Mouse (Mus musculus) natural killer cell, adult 2 months (primary cell): Measurements from ENCODE around the gene Amz1.

Experiments used
- DNase-seq, 2 experiments: peaks; one replicate each; pipeline ENCODE4 v3.0.0; 2022; ENCODE audit warnings: low spot score in 2 of 2

Gene Amz1

DNA sequence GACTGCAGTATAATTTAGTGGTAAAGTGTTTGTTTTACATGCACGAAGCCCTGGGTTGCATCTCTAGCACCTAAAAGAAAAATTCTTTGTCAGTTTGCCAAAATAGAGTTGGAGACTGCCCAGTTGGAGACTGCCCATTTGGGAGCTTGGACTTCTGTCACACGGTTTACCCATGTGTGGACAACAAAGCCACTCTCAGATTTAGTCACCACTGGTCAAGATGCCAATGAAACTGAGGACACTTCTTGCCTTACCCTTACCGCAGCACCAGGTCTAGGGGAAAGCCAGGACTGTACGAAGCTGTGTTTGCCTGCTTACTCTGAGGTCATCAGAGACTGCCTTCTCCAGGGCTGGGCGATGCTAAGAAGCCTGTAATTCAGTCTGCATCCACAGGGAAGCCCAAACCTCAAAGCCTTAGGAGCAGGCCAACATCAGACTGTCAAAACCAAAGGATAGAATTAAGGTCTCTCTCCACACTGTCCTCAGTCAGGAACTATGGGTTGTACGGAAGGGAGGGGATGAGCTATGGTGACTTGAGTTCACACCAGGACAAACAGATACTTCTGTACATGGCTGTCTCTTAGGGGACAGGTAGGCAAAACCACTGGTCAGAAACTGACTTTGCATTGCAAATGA is 76.5 kb downstream of the Amz1 start:
- no peak for DNase-seq

DNA sequence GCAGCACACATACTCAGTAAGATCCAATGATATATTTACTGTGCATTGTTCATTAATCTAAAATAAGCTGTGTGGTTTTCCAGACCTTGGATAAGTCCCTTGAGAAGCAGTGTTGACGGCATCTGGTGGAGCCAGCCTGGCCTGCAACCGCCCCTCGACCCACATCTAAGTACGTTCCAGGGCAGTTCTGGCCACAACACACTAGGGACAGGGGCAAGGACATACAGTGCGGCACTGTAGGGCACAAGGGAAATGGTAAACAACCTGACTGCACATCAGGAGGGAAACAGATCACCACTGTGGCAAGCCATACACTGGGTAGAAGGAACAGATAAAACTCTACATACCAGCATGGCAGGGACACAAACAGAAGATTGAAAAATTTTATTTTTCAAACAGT is 77.9 kb downstream of the Amz1 start:
- no peak for DNase-seq

DNA sequence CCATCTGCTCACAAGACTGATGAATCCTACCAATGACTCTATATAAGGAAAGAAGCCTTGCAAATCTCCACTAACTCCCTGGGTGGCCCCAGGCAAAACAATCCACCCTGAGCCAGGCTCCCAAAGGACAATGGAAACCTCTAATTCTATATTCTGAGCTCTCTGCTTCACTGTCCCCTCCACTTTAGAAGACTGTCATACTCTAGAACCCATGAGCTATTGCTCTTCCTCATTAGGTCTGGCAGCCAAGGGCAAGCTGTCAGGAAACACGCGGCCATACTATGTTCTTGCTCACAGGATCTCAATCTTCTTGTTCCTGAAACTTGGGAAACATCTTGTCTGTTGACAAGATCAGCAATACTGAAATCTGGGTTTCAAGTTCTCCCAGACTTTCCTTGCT is 82.3 kb downstream of the Amz1 start:
- DNase-seq: no peak

DNA sequence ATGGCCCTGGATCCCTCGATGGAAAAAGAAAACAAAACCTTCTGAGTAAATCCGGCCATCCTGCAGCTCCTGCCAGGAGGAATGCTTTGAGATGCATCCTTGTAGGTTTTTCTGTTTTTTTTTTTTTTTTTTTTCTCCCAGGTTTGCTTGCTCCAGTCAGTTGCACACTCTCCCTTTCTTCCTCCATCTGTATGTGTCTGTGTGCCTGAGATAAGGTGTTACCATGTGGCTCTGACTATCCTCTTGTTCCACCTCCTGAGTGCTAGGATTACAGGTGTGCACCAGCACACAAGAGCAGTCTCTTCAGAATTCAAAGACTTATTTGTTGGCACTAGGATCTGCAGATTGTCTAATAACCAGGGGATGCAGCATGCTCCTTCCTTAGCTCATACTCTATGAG is 83.0 kb downstream of the Amz1 start:
- no peak for DNase-seq
